Mouse (Mus musculus): ENCODE data around the gene Tnpo3.

DNA sequence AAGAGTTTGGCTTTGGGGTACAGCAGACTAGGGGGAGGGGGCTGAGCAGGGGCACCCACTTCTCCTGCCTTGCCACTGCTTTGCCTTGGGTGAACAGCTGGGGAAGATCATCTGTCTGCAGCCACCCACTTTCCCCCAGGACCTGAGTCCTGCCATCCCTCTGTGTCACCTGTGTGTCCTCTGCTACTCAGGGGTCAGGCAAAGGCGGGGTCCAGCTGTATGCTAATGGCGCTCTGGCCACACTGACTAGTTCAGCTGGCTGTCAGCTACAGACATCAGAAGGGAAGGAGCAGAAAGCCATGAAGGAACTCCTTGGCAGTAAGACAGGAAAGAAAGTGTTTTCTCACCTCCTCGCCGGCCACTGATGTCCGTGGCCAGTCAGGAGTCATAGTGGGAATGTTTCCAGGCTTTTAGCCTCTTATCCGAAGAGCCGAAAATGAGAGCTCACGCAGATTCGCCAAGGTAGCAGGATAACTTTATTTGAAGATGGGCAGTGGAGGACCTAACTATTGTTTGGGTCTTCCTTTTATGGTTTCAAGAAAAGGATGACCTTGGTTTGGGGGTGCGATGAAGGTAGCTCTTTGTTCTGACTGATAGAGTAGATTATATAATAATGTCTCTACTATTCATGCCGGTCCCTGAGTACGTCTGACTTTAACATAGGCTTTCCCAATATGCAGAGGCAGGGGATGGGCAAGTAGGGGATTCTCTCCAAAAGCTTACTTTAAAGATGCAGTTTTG is 23.0 kb upstream of the Tnpo3 start:
- TF ChIP-seq POLR2A (IDR thresholded peaks at IDR 0.05; ENCODE audit: insufficient read depth, low read depth, low read length) (no peak), CTCF (IDR thresholded peaks at IDR 0.05) (no peak)
